Mouse (Mus musculus) heart, adult 2 months (tissue): Measurements from ENCODE around the gene Cnst. TPM values are rescaled to one million over a fixed set of nuclear protein-coding genes. Genes with fewer than 3 reads are reported as not detected.
"Not testable (repeated sequence)": the region's sequence is repeated elsewhere in the genome, so short reads cannot be mapped to it uniquely, and the experiment has no call there.

Source experiments
- DNase-seq, 2 experiments: peaks; one replicate each; pipeline ENCODE4 v3.0.0; 2021
- H3K27ac ChIP-seq: fragments of 200-600 bp; 2 replicates; pipeline ENCODE4 v1.8.1; 2022
- H3K27me3 ChIP-seq: fragments of 200-500 bp; 2 replicates; pipeline ENCODE4 v1.6.1; 2012; ENCODE audit warnings: mild to moderate bottlenecking, low read length, inconsistent platforms, mixed read lengths; ENCODE audit not compliant: control insufficient read depth, insufficient read depth
- H3K36me3 ChIP-seq: fragments of 200-500 bp; 2 replicates; pipeline ENCODE4 v1.6.1; 2012; ENCODE audit warnings: low read length, inconsistent platforms; ENCODE audit not compliant: control insufficient read depth, insufficient read depth
- H3K4me1 ChIP-seq: fragments of 200-500 bp; 2 replicates; pipeline ENCODE4 v1.6.1; 2011; ENCODE audit warnings: low read length; ENCODE audit not compliant: control insufficient read depth, insufficient read depth
- H3K4me3 ChIP-seq: fragments of 200-600 bp; 2 replicates; pipeline ENCODE4 v1.8.1; 2022
- H3K79me2 ChIP-seq: fragments of 200-500 bp; replicated peaks from 2 replicates; pipeline ENCODE4 v1.6.1; 2012; ENCODE audit warnings: mild to moderate bottlenecking, inconsistent platforms, low read length, moderate library complexity, mixed read lengths; ENCODE audit not compliant: control insufficient read depth, insufficient read depth
- H3K9ac ChIP-seq: fragments of 200-500 bp; 2 replicates; pipeline ENCODE4 v1.6.1; 2012; ENCODE audit warnings: low read depth, mild to moderate bottlenecking, control low read depth, inconsistent platforms, low read length, mixed read lengths
- CTCF ChIP-seq: fragments of 200-600 bp; IDR thresholded peaks from 2 replicates; pipeline ENCODE4 v1.8.1; 2022; ENCODE audit warnings: antibody characterized with exemption, mild to moderate bottlenecking, moderate library complexity
- EP300 ChIP-seq: fragments of 200-500 bp; IDR thresholded peaks from 2 replicates; pipeline ENCODE4 v1.6.1; 2011; ENCODE audit warnings: low read depth, low read length, control low read depth; ENCODE audit not compliant: insufficient read depth
- POLR2A ChIP-seq: fragments of 200-500 bp; IDR thresholded peaks from 2 replicates; pipeline ENCODE4 v1.6.1; 2011; ENCODE audit warnings: mild to moderate bottlenecking, low read depth, low read length, control low read depth; ENCODE audit not compliant: insufficient read depth
- WGBS: fragments of 180-500 bp; shearing (Covaris S2); methylation state at CpG from one replicate; pipeline ENCODE4 v1.1.7; 2018; 5-methylcytosine and 5-hydroxymethylcytosine counted together
- intact Hi-C: fragments of 180-260 bp; cut with DNase I; formaldehyde crosslinking; loops from one replicate; pipeline ENCODE4 v1.15.1; 2025
- long read RNA-seq: library from polyadenylated mRNA; stranded (forward); transcript quantifications from one replicate; pipeline ENCODE4 v2.0.0, GENCODE M21; 2021
- polyA plus RNA-seq: library from polyadenylated mRNA; depleted of rRNA; stranded (reverse); fragments of >200 nt; gene quantifications from 2 replicates; pipeline ENCODE4 v1.2.3, GENCODE M21; 2012; rRNA removed
- total RNA-seq, 2 experiments: library from RNA; stranded (reverse); gene quantifications; 2 replicates each; pipeline ENCODE4 v1.2.3; 2021

The Cnst gene
- total RNA-seq (10 to 100 TPM; 46.7 to 48.8 TPM), polyA plus RNA-seq (23.4 and 45.9 TPM in 2 replicates)
- long read RNA-seq, full-length matches to known transcripts, result 23 of 33 reads
- long read RNA-seq, partial matches to known transcripts, result 9 of 33 reads
- long read RNA-seq, other reads (novel, unspliced or antisense), result 1 of 33 reads

- Histone ChIP-seq H3K27ac (peak within 1 kb of the TSS; percentile 97), H3K9ac (peak within 1 kb of the TSS; percentile 76), H3K36me3 (peaks cover 11% of the 10 kb centered on the region; the same call in 1 of the 2 replicates), H3K4me1 (peaks cover 11% of the 10 kb centered on the region), H3K4me3 (peak within 1 kb of the TSS; percentile 88)
- H3K27me3 ChIP-seq, H3K79me2 ChIP-seq: not testable (repeated sequence)
- peak; percentile 99 for DNase-seq
- TF ChIP-seq POLR2A, result peak; percentile 59; the same call in 1 of the 2 replicates
- peak; percentile 85; the same call in 1 of the 2 replicates for TF ChIP-seq EP300
- under 1% methylated on average over 69 of the region's 69 CpGs for WGBS
- intact Hi-C loops, result loop anchor here (2.0 to 5.0 kb wide), 4 partner anchors 29 to 79 kb away; no protein-coding TSS in a partner anchor
Measured at GRCm38 (mm10) chr1:179545768-179546550, at the start of gene Cnst, which contains the start of gene Tfb2m. Cnst (plus strand) TSS chr1:179546370. Tfb2m (minus strand) TSS chr1:179546267.

- H3K4me1 ChIP-seq, result no peaks in the 10 kb centered on the region
- no peaks in the 10 kb centered on the region for H3K27me3 ChIP-seq
- no peaks in the 10 kb centered on the region for H3K79me2 ChIP-seq
- H3K27ac ChIP-seq, result no peak overlapping the region
- DNase-seq, result no peak
- H3K9ac ChIP-seq, result no peak overlapping the region
- TF ChIP-seq CTCF (no peak), EP300 (no peak), POLR2A (no peak)
- intact Hi-C loops, result no loop called here
- WGBS, result 86% methylated on average over 3 of the region's 3 CpGs
- H3K36me3 ChIP-seq, result no peaks in the 10 kb centered on the region
- no peak overlapping the region for H3K4me3 ChIP-seq
Measured at GRCm38 (mm10) chr1:179499257-179499656, 46.9 kb upstream of the Cnst start.

DNA sequence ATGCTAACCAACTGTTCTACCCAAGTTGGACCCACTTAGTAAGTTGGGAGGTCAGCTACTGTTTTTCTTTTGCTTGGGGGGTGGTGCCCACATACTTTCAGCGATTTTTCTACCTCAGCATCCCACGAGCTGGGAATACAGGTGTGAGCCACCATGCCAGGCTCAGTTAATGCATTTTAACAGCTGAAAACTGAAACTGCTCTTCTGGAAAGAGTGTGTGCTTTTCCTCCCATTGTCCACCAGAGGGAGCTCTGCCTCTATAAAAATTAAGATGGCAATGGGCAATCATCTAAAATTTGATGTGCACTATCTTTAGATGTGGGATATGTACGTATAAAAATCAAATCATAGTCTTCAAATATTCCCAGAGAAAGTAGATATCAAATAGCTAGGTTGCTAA is 43.6 kb upstream of the Cnst start:
- TF ChIP-seq EP300 (no peak), CTCF (peak; percentile 89)
- Histone ChIP-seq H3K4me3 (no peak overlapping the region), H3K27me3 (no peaks in the 10 kb centered on the region), H3K4me1 (no peaks in the 10 kb centered on the region), H3K36me3 (no peaks in the 10 kb centered on the region), H3K9ac (no peak overlapping the region), H3K79me2 (no peaks in the 10 kb centered on the region), H3K27ac (no peak overlapping the region)
- DNase-seq, result no peak
- WGBS, result 8% methylated on average over 3 of the region's 3 CpGs
- intact Hi-C loops, result loop anchor here (5.0 kb wide), 1 partner anchor 230 kb away; no protein-coding TSS in a partner anchor

DNA sequence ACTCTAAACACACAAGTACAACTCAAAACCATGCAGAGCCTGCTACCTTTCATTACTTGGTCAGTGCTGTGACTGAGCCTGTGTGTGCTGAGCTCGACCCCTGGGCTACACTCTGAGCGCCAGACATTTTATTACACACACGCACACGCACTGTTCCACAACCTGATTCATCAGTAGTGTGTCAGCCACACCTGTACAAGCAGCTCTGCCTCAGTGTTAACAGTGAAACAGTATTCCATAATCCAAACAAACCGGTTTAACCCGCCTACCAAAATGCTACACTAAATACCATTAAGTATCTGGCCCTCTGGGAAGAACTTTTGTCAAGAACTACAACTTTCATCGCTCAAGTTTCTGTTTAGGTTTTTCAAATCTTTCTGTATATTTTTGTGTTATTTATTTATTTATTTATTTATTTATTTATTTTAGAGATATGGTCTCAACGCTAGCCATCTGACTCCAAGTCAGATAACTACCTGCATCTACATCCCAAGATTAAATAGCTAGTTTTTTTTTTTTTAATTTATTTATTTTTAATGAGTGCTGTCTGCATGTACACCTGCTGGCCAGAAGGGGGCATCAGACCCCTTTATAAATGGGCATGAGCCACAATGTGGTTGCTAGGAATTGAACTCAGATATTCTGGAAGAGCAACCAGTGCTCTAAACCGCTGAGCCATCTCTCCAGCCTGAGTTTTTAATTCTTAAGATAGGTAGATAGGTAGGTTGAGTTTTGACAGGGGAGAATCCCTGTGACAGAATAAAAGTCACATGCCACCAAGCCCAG is 39.4 kb upstream of the Cnst start:
- Histone ChIP-seq H3K4me3 (no peak overlapping the region), H3K9ac (no peak overlapping the region), H3K4me1 (no peaks in the 10 kb centered on the region), H3K79me2 (no peaks in the 10 kb centered on the region), H3K36me3 (no peaks in the 10 kb centered on the region), H3K27me3 (no peaks in the 10 kb centered on the region), H3K27ac (no peak overlapping the region)
- intact Hi-C loops, result loop anchor here (1.0 kb wide), 1 partner anchor 118 kb away; no protein-coding TSS in a partner anchor
- WGBS, result 59% methylated on average over 9 of the region's 9 CpGs
- peak in 1 of 2 experiments; percentile 17 for DNase-seq
- TF ChIP-seq POLR2A (no peak), CTCF (peak; percentile 90)

DNA sequence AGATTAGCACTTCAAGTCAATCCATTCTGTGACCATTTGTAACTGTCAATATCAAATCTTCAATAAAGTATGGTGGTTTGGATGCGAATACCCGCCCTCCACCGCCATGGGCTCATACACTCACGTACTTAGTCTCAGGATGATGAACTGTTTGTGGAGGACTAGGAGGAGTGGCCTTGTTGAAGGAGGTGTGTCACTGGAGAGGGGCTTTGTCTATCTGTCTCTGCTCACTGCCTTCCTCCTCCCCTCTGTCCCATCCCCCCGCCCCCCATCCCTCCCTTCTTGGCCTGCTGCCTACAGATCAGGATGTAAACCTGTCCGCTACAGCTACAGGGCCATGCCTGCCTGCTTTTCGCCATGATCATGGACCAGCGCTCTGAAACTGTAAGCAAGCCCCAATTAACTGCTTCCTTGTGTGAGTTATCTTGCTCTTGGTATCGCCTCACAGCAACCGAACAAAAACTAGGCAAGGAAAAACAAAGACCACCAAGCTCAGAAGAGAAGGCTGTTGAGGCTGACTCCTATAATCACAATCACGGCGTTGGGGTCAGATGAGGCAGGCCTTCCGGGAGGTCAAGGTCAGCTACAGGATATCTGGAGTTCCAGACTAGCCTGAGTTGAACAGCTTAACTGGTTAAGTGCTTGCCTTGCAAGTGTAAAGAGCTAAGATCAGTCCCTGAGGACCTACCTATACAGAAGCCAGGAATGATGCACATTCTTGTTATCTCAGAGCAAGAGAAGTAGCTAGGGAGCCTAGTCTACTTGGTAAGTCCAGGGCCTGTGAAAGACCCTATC is 35.4 kb upstream of the Cnst start:
- TF ChIP-seq EP300 (no peak), CTCF (no peak), POLR2A (no peak)
- Histone ChIP-seq H3K9ac (no peak overlapping the region), H3K27ac (no peak overlapping the region), H3K36me3 (no peaks in the 10 kb centered on the region), H3K79me2 (no peaks in the 10 kb centered on the region), H3K4me3 (no peak overlapping the region), H3K27me3 (no peaks in the 10 kb centered on the region), H3K4me1 (no peaks in the 10 kb centered on the region)
- DNase-seq, result no peak
- intact Hi-C loops, result no loop called here
- 82% methylated on average over 13 of the region's 13 CpGs for WGBS
